Mouse (Mus musculus) myocyte (in vitro differentiated cells): Measurements from ENCODE around the gene Ubtd2. TPM values are rescaled to one million over a fixed set of nuclear protein-coding genes. Genes with fewer than 3 reads are reported as not detected.
A peak's percentile ranks its signal among the peaks of the same experiment; 100 is the strongest.

Source experiments
- H3K27me3 ChIP-seq: one replicate; pipeline ENCODE4 v1.6.1; 2011; ENCODE audit not compliant: control insufficient read depth, insufficient read depth, insufficient read length
- H3K36me3 ChIP-seq: one replicate; pipeline ENCODE4 v1.6.1; 2011; ENCODE audit not compliant: control insufficient read depth, insufficient read depth
- H3K4me2 ChIP-seq: one replicate; pipeline ENCODE4 v1.6.1; 2011; ENCODE audit warnings: low read depth, control low read depth
- H3K4me3 ChIP-seq: one replicate; pipeline ENCODE4 v1.5.1; 2011; ENCODE audit warnings: mild to moderate bottlenecking, control low read depth, moderate library complexity
- H3K79me2 ChIP-seq: one replicate; pipeline ENCODE4 v1.6.1; 2011; ENCODE audit not compliant: control insufficient read depth, insufficient read depth
- H3ac ChIP-seq: one replicate; pipeline ENCODE4 v1.6.1; 2011; ENCODE audit not compliant: control insufficient read depth, insufficient read length
- CEBPB ChIP-seq: IDR thresholded peaks from 2 replicates; pipeline ENCODE4 v1.6.1; 2011; ENCODE audit warnings: mild to moderate bottlenecking, moderate library complexity; ENCODE audit not compliant: poor library complexity, insufficient read depth, severe bottlenecking
- E2F4 ChIP-seq: IDR thresholded peaks from one replicate; pipeline ENCODE4 v1.6.1; 2011; ENCODE audit warnings: mild to moderate bottlenecking, control low read depth, moderate library complexity; ENCODE audit not compliant: insufficient read depth
- MAX ChIP-seq: IDR thresholded peaks from one replicate; pipeline ENCODE4 v1.6.1; 2011; ENCODE audit warnings: low read depth, mild to moderate bottlenecking, control low read depth
- MYOD1 ChIP-seq, 3 experiments: IDR thresholded peaks; one replicate each; pipeline ENCODE4 v1.6.1; 2011; ENCODE audit warnings: control low read depth in 2 of 3, low read depth in 2 of 3, mild to moderate bottlenecking in 2 of 3, moderate library complexity in 1 of 3; ENCODE audit not compliant: insufficient read length in 2 of 3, control insufficient read depth in 1 of 3
- MYOG ChIP-seq, 3 experiments: IDR thresholded peaks; one replicate each; pipeline ENCODE4 v1.6.1; 2011; ENCODE audit warnings: control low read depth in 2 of 3, low read depth in 2 of 3, mild to moderate bottlenecking in 2 of 3; ENCODE audit not compliant: insufficient read length in 2 of 3, control insufficient read depth in 1 of 3, insufficient read depth in 1 of 3
- POLR2A ChIP-seq: IDR thresholded peaks from one replicate; pipeline ENCODE4 v1.6.1; 2011; ENCODE audit warnings: low read depth, mild to moderate bottlenecking, control low read depth, moderate library complexity; ENCODE audit not compliant: insufficient read length
- POLR2AphosphoS2 ChIP-seq: IDR thresholded peaks from one replicate; pipeline ENCODE4 v1.6.1; 2011; ENCODE audit warnings: low read depth, control low read depth; ENCODE audit not compliant: insufficient read length
- REST ChIP-seq: IDR thresholded peaks from one replicate; pipeline ENCODE4 v1.6.1; 2011; ENCODE audit warnings: mild to moderate bottlenecking, control low read depth, moderate library complexity; ENCODE audit not compliant: insufficient read depth, insufficient read length
- SRF ChIP-seq: IDR thresholded peaks from one replicate; pipeline ENCODE4 v1.6.1; 2011; ENCODE audit warnings: low read depth; ENCODE audit not compliant: control insufficient read depth, insufficient read length
- TCF12 ChIP-seq: IDR thresholded peaks from one replicate; pipeline ENCODE4 v1.6.1; 2011; ENCODE audit warnings: mild to moderate bottlenecking, control low read depth; ENCODE audit not compliant: poor library complexity, insufficient read depth, severe bottlenecking
- TCF3 ChIP-seq: IDR thresholded peaks from one replicate; pipeline ENCODE4 v1.6.1; 2011; ENCODE audit warnings: low read depth, control low read depth; ENCODE audit not compliant: insufficient read length
- USF1 ChIP-seq: IDR thresholded peaks from one replicate; pipeline ENCODE4 v1.6.1; 2011; ENCODE audit warnings: low read depth, mild to moderate bottlenecking, control low read depth, moderate library complexity
- polyA plus RNA-seq: library from polyadenylated mRNA; unstranded; fragments of >200 nt; fragmentation: generic; extraction: Trizol; gene quantifications from one replicate; pipeline ENCODE4 v1.2.1, GENCODE M21; 2012; ENCODE audit warnings: missing spikeins

The Ubtd2 gene
- polyA plus RNA-seq, 1 experiment, result 14.6 TPM

- TF ChIP-seq MYOG (IDR thresholded peaks at IDR 0.05; ENCODE audit: control insufficient read depth in 1 of 3, insufficient read depth in 1 of 3, insufficient read length in 2 of 3, low read depth in 2 of 3) (no peak), MYOD1 (IDR thresholded peaks at IDR 0.05; ENCODE audit: control insufficient read depth in 1 of 3, insufficient read length in 2 of 3, low read depth in 2 of 3) (no peak), CEBPB (no peak), TCF12 (no peak), USF1 (no peak), MAX (no peak), POLR2A (no peak), E2F4 (no peak), POLR2AphosphoS2 (no peak), TCF3 (no peak), SRF (no peak), REST (no peak)
- Histone ChIP-seq H3K79me2 (no peaks in the 10 kb centered on the region), H3K27me3 (no peaks in the 10 kb centered on the region), H3K36me3 (no peaks in the 10 kb centered on the region), H3ac (no peak overlapping the region), H3K4me3 (no peak overlapping the region), H3K4me2 (no peak overlapping the region)
Measured at GRCm38 (mm10) chr11:32524122-32524920, 69.2 kb downstream of the Ubtd2 start.

GRCm38 (mm10) chr11:32527006-32527405 is 71.8 kb downstream of the Ubtd2 start:
- Histone ChIP-seq H3K27me3 (no peaks in the 10 kb centered on the region), H3K79me2 (no peaks in the 10 kb centered on the region), H3K36me3 (no peaks in the 10 kb centered on the region), H3K4me2 (no peak overlapping the region), H3ac (no peak overlapping the region), H3K4me3 (no peak overlapping the region)
- TF ChIP-seq MYOG (IDR thresholded peaks at IDR 0.05; ENCODE audit: control insufficient read depth in 1 of 3, insufficient read depth in 1 of 3, insufficient read length in 2 of 3, low read depth in 2 of 3), result no peak
- TF ChIP-seq POLR2AphosphoS2, result no peak
- no peak for TF ChIP-seq MYOD1 (IDR thresholded peaks at IDR 0.05; ENCODE audit: control insufficient read depth in 1 of 3, insufficient read length in 2 of 3, low read depth in 2 of 3)
- no peak for TF ChIP-seq POLR2A
- TF ChIP-seq E2F4, result no peak
- no peak for TF ChIP-seq TCF3
- no peak for TF ChIP-seq MAX
- no peak for TF ChIP-seq SRF
- no peak for TF ChIP-seq CEBPB

GRCm38 (mm10) chr11:32530151-32530550 is 75.0 kb downstream of the Ubtd2 start:
- no peak overlapping the region for H3ac ChIP-seq
- H3K79me2 ChIP-seq, result peaks cover 12% of the 10 kb centered on the region
- no peak overlapping the region for H3K4me3 ChIP-seq
- H3K27me3 ChIP-seq, result no peaks in the 10 kb centered on the region
- H3K4me2 ChIP-seq, result no peak overlapping the region
- H3K36me3 ChIP-seq, result no peaks in the 10 kb centered on the region
- no peak for TF ChIP-seq REST
- TF ChIP-seq SRF, result no peak
- TF ChIP-seq E2F4, result no peak
- TF ChIP-seq POLR2AphosphoS2, result no peak
- TF ChIP-seq MYOG (IDR thresholded peaks at IDR 0.05; ENCODE audit: control insufficient read depth in 1 of 3, insufficient read depth in 1 of 3, insufficient read length in 2 of 3, low read depth in 2 of 3), result no peak
- TF ChIP-seq MAX, result no peak

- TF ChIP-seq SRF (no peak), CEBPB (no peak), TCF12 (no peak), REST (no peak), POLR2AphosphoS2 (no peak)
- peak within 1 kb of the TSS; percentile 49 for H3ac ChIP-seq
Measured at GRCm38 (mm10) chr11:32531871-32532764, 76.9 kb downstream of the Ubtd2 start, which contains the start of gene Efcab9. Gene Efcab9, minus strand, starts transcription at chr11:32532081.

More at GRCm38 (mm10) chr11:32531871-32532764, 76.9 kb downstream of the Ubtd2 start, which contains the start of gene Efcab9:
- no peaks in the 10 kb centered on the region for H3K36me3 ChIP-seq
- H3K79me2 ChIP-seq, result peaks cover 31% of the 10 kb centered on the region
- H3K4me2 ChIP-seq, result peak within 1 kb of the TSS; percentile 90
- H3K27me3 ChIP-seq, result no peaks in the 10 kb centered on the region
- H3K4me3 ChIP-seq, result peak within 1 kb of the TSS; percentile 90
